Mouse (Mus musculus): ENCODE measurements around the gene Cat. TPM values are rescaled to one million over a fixed set of nuclear protein-coding genes. Genes with fewer than 3 reads are reported as not detected.
A peak's percentile ranks its signal among the peaks of the same experiment; 100 is the strongest.

Gene Cat
- polyA plus RNA-seq, 1 experiment from 2014 or later = 89.7 TPM

- Histone ChIP-seq H3K9me3 (replicated peaks) (no peaks in the 10 kb centered on the region), H3K27ac (replicated peaks) (peak overlapping the region; percentile 17; the same call in 1 of the 2 replicates), H3K36me3 (no peaks in the 10 kb centered on the region), H3K4me3 (replicated peaks) (no peak overlapping the region), H3K9ac (no peak overlapping the region), H3K4me1 (0 out of 2 replicates have a peak, but pooled peaks cover 4% of the 10 kb centered on the region), H3K4me2 (replicated peaks) (no peak overlapping the region), H3K27me3 (no peaks in the 10 kb centered on the region)
- WGBS = 79% methylated on average over 6 of the region's 6 CpGs
- no peak; the same call in 1 of the 2 replicates for ATAC-seq (ENCODE audit: insufficient number of reproducible peaks, low FRiP score, low TSS enrichment, low read depth)
Measured at GRCm38 (mm10) chr2:103495633-103496418, 10.9 kb upstream of the Cat start.

DNA sequence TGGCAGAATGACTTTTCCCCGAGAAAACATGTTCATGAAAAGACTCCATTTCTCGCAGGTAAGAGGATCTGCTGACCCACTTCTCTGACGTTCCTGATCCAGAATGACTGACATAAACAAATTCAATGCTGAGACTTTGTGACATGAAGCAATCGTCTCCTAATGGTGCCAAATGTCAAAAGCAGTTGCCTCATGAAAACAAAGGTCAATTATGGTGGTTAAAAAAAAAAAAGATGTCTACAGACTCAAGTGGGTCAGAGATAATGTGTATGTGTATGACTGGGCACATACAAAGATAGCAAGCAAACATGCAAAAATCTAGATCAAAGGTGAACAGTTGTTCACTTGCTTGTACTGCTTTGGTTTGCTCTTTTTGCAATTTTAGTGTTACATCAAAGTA is 8.9 kb upstream of the Cat start:
- Histone ChIP-seq H3K9me3 (replicated peaks) (no peaks in the 10 kb centered on the region), H3K9ac (no peak overlapping the region), H3K4me1 (0 out of 2 replicates have a peak, but pooled peaks cover 4% of the 10 kb centered on the region), H3K27me3 (no peaks in the 10 kb centered on the region), H3K4me3 (replicated peaks) (no peak overlapping the region), H3K27ac (replicated peaks) (no peak overlapping the region), H3K4me2 (replicated peaks) (no peak overlapping the region), H3K36me3 (no peaks in the 10 kb centered on the region)
- ATAC-seq (ENCODE audit: insufficient number of reproducible peaks, low FRiP score, low TSS enrichment, low read depth) = no peak
- 58% methylated on average over 4 of the region's 4 CpGs for WGBS

DNA sequence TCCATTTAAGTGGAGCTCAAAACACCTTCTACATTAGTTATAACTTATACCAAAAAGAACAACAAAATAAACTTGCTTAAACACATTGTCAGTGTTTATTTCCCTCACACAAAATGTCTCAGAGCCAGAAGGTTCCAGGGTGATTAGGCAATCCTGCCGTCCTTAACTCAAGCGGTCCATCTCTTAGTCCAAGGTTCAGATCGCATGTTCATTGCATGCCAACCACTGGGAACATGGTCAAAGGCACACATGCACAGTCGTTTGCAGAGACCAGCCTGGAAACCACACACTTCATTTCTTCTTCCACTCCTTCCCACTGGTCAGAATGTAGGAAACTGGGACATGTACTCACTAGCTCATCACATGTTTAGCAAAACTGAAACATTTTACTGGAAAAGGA is 7.6 kb upstream of the Cat start:
- Histone ChIP-seq H3K36me3 (no peaks in the 10 kb centered on the region), H3K4me1 (0 out of 2 replicates have a peak, but pooled peaks cover 4% of the 10 kb centered on the region), H3K4me2 (replicated peaks) (no peak overlapping the region), H3K27ac (replicated peaks) (no peak overlapping the region), H3K4me3 (replicated peaks) (no peak overlapping the region), H3K9me3 (replicated peaks) (no peaks in the 10 kb centered on the region), H3K27me3 (no peaks in the 10 kb centered on the region), H3K9ac (no peak overlapping the region)
- 86% methylated on average over 4 of the region's 4 CpGs for WGBS
- ATAC-seq (ENCODE audit: insufficient number of reproducible peaks, low FRiP score, low TSS enrichment, low read depth) = no peak

GRCm38 (mm10) chr2:103483986-103484520 is 907 bp downstream of the Cat start:
- Histone ChIP-seq H3K9me3 (replicated peaks) (no peaks in the 10 kb centered on the region), H3K36me3 (no peaks in the 10 kb centered on the region), H3K9ac (peak overlapping the region; percentile 58), H3K4me2 (replicated peaks) (peak overlapping the region; percentile 70), H3K4me1 (peaks cover 12% of the 10 kb centered on the region), H3K27ac (replicated peaks) (peak overlapping the region; percentile 94), H3K4me3 (replicated peaks) (peak overlapping the region; percentile 67), H3K27me3 (no peaks in the 10 kb centered on the region)
- WGBS = 23% methylated on average over 5 of the region's 5 CpGs
- no peak for ATAC-seq (ENCODE audit: insufficient number of reproducible peaks, low FRiP score, low TSS enrichment, low read depth)

GRCm38 (mm10) chr2:103483289-103483985 is 1.5 kb downstream of the Cat start:
- no peaks in the 10 kb centered on the region for H3K9me3 ChIP-seq (replicated peaks)
- no peaks in the 10 kb centered on the region for H3K36me3 ChIP-seq
- peak overlapping the region; percentile 70 for H3K4me2 ChIP-seq (replicated peaks)
- no peak overlapping the region for H3K9ac ChIP-seq
- 79% methylated on average over 7 of the region's 7 CpGs for WGBS
- no peak overlapping the region for H3K27ac ChIP-seq (replicated peaks)
- no peak for ATAC-seq (ENCODE audit: insufficient number of reproducible peaks, low FRiP score, low TSS enrichment, low read depth)
- no peaks in the 10 kb centered on the region for H3K27me3 ChIP-seq
- H3K4me3 ChIP-seq (replicated peaks) = peak overlapping the region; percentile 67
- peaks cover 12% of the 10 kb centered on the region for H3K4me1 ChIP-seq

DNA sequence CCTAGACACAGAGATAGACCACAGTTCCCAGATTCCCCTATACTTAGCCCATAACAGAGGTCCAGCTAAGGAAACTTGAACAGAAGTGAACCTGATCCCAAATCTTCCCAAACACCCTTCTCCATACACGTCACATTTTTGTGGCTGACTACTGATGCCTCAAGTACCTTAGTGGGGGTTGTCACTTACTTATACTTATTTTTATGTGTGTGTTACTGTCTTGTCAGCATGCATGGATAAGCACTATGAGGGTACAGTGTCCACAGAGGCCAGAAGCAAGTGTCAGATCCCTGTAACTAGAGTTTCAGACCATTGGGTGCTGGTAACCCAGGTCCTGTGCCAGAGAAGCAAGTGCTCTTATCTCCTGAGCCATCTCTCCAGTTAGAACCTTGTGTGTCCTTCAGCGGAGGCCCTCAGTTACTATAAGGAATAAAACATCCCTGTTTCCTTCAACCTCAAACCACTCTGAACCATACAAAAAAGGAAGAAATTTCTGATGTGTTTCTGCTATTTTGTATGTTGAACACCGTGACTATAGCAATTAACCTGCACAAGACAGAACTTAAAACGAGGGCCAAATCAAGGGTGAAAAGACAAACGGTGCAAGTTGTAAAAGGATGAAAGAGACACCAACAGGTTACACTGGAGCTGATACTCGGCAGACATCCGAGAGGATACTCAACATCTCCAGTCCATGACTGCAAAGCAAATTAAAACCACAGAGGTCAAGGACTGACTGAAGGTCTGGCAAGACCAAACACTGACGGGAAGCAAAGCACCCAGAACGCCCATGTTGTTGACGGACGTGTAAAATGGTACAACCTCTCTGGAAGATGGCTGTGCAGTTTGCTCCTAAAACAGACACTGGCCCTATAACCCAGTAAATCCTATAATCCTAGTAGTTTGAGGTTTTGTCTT is 3.4 kb downstream of the Cat start:
- H3K4me3 ChIP-seq (replicated peaks) = no peak overlapping the region
- no peaks in the 10 kb centered on the region for H3K27me3 ChIP-seq
- WGBS = 81% methylated on average over 11 of the region's 11 CpGs
- no peak overlapping the region for H3K9ac ChIP-seq
- ATAC-seq (ENCODE audit: insufficient number of reproducible peaks, low FRiP score, low TSS enrichment, low read depth) = no peak
- no peak overlapping the region for H3K27ac ChIP-seq (replicated peaks)
- H3K4me1 ChIP-seq = peaks cover 12% of the 10 kb centered on the region
- H3K36me3 ChIP-seq = no peaks in the 10 kb centered on the region
- no peaks in the 10 kb centered on the region for H3K9me3 ChIP-seq (replicated peaks)
- H3K4me2 ChIP-seq (replicated peaks) = no peak overlapping the region

- no peak for ATAC-seq (ENCODE audit: insufficient number of reproducible peaks, low FRiP score, low TSS enrichment, low read depth)
- H3K9ac ChIP-seq = no peak overlapping the region
- no peaks in the 10 kb centered on the region for H3K27me3 ChIP-seq
- H3K9me3 ChIP-seq (replicated peaks) = no peaks in the 10 kb centered on the region
- WGBS = 94% methylated on average over 4 of the region's 4 CpGs
- no peak overlapping the region for H3K4me3 ChIP-seq (replicated peaks)
- H3K36me3 ChIP-seq = 0 out of 2 replicates have a peak, but pooled peaks cover under 1% of the 10 kb centered on the region
- H3K4me1 ChIP-seq = peaks cover 12% of the 10 kb centered on the region
- no peak overlapping the region for H3K27ac ChIP-seq (replicated peaks)
- no peak overlapping the region for H3K4me2 ChIP-seq (replicated peaks)
Measured at GRCm38 (mm10) chr2:103480871-103481270, 4.1 kb downstream of the Cat start.

DNA sequence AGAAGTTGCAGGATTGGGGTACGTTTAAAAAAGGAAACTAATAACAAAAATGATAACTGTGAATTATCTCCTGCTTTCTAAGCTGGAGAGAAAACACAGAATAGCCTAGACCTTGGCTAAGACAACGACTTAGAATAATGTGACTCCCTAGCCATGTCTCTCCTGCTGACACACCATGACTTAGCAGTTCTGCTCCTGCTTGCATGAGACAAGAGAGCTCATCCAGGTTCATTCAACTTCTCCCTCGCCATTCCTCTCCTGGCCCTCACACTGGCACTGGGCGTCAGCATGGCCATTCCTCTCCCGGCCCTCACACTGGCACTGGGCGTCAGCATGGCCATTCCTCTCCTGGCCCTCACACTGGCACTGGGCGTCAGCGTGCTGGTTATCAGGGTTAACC is 4.7 kb downstream of the Cat start:
- peaks cover 12% of the 10 kb centered on the region for H3K4me1 ChIP-seq
- WGBS = 85% methylated on average over 8 of the region's 8 CpGs
- no peak for ATAC-seq (ENCODE audit: insufficient number of reproducible peaks, low FRiP score, low TSS enrichment, low read depth)
- H3K9ac ChIP-seq = no peak overlapping the region
- peaks cover 7% of the 10 kb centered on the region; the same call in 1 of the 2 replicates for H3K36me3 ChIP-seq
- H3K4me3 ChIP-seq (replicated peaks) = no peak overlapping the region
- no peaks in the 10 kb centered on the region for H3K9me3 ChIP-seq (replicated peaks)
- no peak overlapping the region for H3K27ac ChIP-seq (replicated peaks)
- no peak overlapping the region for H3K4me2 ChIP-seq (replicated peaks)
- H3K27me3 ChIP-seq = no peaks in the 10 kb centered on the region

- 94% methylated on average over 3 of the region's 3 CpGs for WGBS
- no peak for ATAC-seq (ENCODE audit: insufficient number of reproducible peaks, low FRiP score, low TSS enrichment, low read depth)
- H3K4me1 ChIP-seq = peaks cover under 1% of the 10 kb centered on the region; the same call in 1 of the 2 replicates
- no peaks in the 10 kb centered on the region for H3K9me3 ChIP-seq (replicated peaks)
- no peak overlapping the region for H3K4me3 ChIP-seq (replicated peaks)
- no peak overlapping the region for H3K4me2 ChIP-seq (replicated peaks)
- H3K36me3 ChIP-seq = peaks cover 24% of the 10 kb centered on the region
- no peak overlapping the region for H3K27ac ChIP-seq (replicated peaks)
- no peak overlapping the region for H3K9ac ChIP-seq
- no peaks in the 10 kb centered on the region for H3K27me3 ChIP-seq
Measured at GRCm38 (mm10) chr2:103478326-103478725, 6.6 kb downstream of the Cat start.

GRCm38 (mm10) chr2:103477456-103477855 is 7.5 kb downstream of the Cat start:
- Histone ChIP-seq H3K36me3 (peaks cover 33% of the 10 kb centered on the region), H3K9ac (no peak overlapping the region), H3K27me3 (no peaks in the 10 kb centered on the region), H3K4me2 (replicated peaks) (no peak overlapping the region), H3K4me1 (no peaks in the 10 kb centered on the region), H3K9me3 (replicated peaks) (no peaks in the 10 kb centered on the region), H3K4me3 (replicated peaks) (no peak overlapping the region), H3K27ac (replicated peaks) (no peak overlapping the region)
- 62% methylated on average over 4 of the region's 4 CpGs for WGBS
- no peak for ATAC-seq (ENCODE audit: insufficient number of reproducible peaks, low FRiP score, low TSS enrichment, low read depth)
